Mouse (Mus musculus): ENCODE data around the gene Cd79b. TPM values are rescaled to one million over a fixed set of nuclear protein-coding genes. Genes with fewer than 3 reads are reported as not detected.

The Cd79b gene
- polyA plus RNA-seq, 1 experiment from 2014 or later: 7.7 TPM

GRCm38 (mm10) chr11:106265570-106265969 is 49.0 kb downstream of the Cd79b start:
- no peak overlapping the region for H3K27ac ChIP-seq (replicated peaks)
- peaks cover 79% of the 10 kb centered on the region for H3K36me3 ChIP-seq (replicated peaks)
- no peak overlapping the region for H3K4me2 ChIP-seq
- H3K9ac ChIP-seq: no peak overlapping the region
- WGBS (ENCODE audit: insufficient replicate concordance): 74% methylated on average over 4 of the region's 4 CpGs
- ATAC-seq (ENCODE audit: insufficient read depth): no peak
- no peaks in the 10 kb centered on the region for H3K27me3 ChIP-seq
- H3K4me1 ChIP-seq (replicated peaks): peaks cover 32% of the 10 kb centered on the region
- H3K9me3 ChIP-seq (replicated peaks): no peaks in the 10 kb centered on the region
- H3K4me3 ChIP-seq (replicated peaks): no peak overlapping the region

GRCm38 (mm10) chr11:106264988-106265387 is 49.6 kb downstream of the Cd79b start:
- Histone ChIP-seq H3K36me3 (replicated peaks) (peaks cover 81% of the 10 kb centered on the region), H3K4me2 (no peak overlapping the region), H3K9ac (no peak overlapping the region), H3K4me1 (replicated peaks) (peaks cover 26% of the 10 kb centered on the region), H3K27me3 (no peaks in the 10 kb centered on the region), H3K4me3 (replicated peaks) (no peak overlapping the region), H3K27ac (replicated peaks) (no peak overlapping the region), H3K9me3 (replicated peaks) (no peaks in the 10 kb centered on the region)
- no peak for ATAC-seq (ENCODE audit: insufficient read depth)
- 87% methylated on average over 15 of the region's 15 CpGs for WGBS (ENCODE audit: insufficient replicate concordance)

GRCm38 (mm10) chr11:106263963-106264362 is 50.6 kb downstream of the Cd79b start:
- Histone ChIP-seq H3K36me3 (replicated peaks) (peaks cover 91% of the 10 kb centered on the region), H3K9me3 (replicated peaks) (no peaks in the 10 kb centered on the region), H3K27ac (replicated peaks) (no peak overlapping the region), H3K9ac (no peak overlapping the region), H3K4me2 (no peak overlapping the region), H3K27me3 (no peaks in the 10 kb centered on the region), H3K4me3 (replicated peaks) (no peak overlapping the region), H3K4me1 (replicated peaks) (peaks cover 19% of the 10 kb centered on the region)
- 77% methylated on average over 9 of the region's 9 CpGs for WGBS (ENCODE audit: insufficient replicate concordance)
- no peak for ATAC-seq (ENCODE audit: insufficient read depth)

Other genes starting within 250 kb of the Cd79b start
- 6.1 and 6.4 TPM in 2 replicates for gene Taco1, start 248.7 kb downstream of the Cd79b start, polyA plus RNA-seq (2015; fragmentation: Nextera tagmentation; extraction: Ambion mirVana)
- 5.2 and 6.0 TPM in 2 replicates for gene Map3k3, start 230.1 kb downstream of the Cd79b start, polyA plus RNA-seq (2015; fragmentation: Nextera tagmentation; extraction: Ambion mirVana)
- not detected in 2 replicates for gene Gm10840, start 153.9 kb downstream of the Cd79b start, polyA plus RNA-seq (2015; fragmentation: Nextera tagmentation; extraction: Ambion mirVana)
- 82.2 and 82.7 TPM in 2 replicates for gene Limd2, start 153.9 kb downstream of the Cd79b start, polyA plus RNA-seq (2015; fragmentation: Nextera tagmentation; extraction: Ambion mirVana)
- 7.8 and 7.9 TPM in 2 replicates for gene Strada, start 112.6 kb downstream of the Cd79b start, polyA plus RNA-seq (2015; fragmentation: Nextera tagmentation; extraction: Ambion mirVana)
- 36.4 and 37.3 TPM in 2 replicates for gene Ccdc47, start 98.4 kb downstream of the Cd79b start, polyA plus RNA-seq (2015; fragmentation: Nextera tagmentation; extraction: Ambion mirVana)
- 21.3 and 22.4 TPM in 2 replicates for gene Ddx42, start 97.8 kb downstream of the Cd79b start, polyA plus RNA-seq (2015; fragmentation: Nextera tagmentation; extraction: Ambion mirVana)
- gene Ftsj3, start 58.7 kb downstream of the Cd79b start, polyA plus RNA-seq (2015; fragmentation: Nextera tagmentation; extraction: Ambion mirVana): 30.2 and 30.4 TPM in 2 replicates
- gene Psmc5, start 58.6 kb downstream of the Cd79b start, polyA plus RNA-seq (2015; fragmentation: Nextera tagmentation; extraction: Ambion mirVana): 128 and 131 TPM in 2 replicates
- gene Smarcd2, start 41.8 kb downstream of the Cd79b start, polyA plus RNA-seq (2015; fragmentation: Nextera tagmentation; extraction: Ambion mirVana): 26.7 and 26.8 TPM in 2 replicates
- 0.09 and 0.12 TPM in 2 replicates for gene Tcam1, start 38.1 kb downstream of the Cd79b start, polyA plus RNA-seq (2015; fragmentation: Nextera tagmentation; extraction: Ambion mirVana)
- gene Gh, start 12.9 kb downstream of the Cd79b start, polyA plus RNA-seq (2015; fragmentation: Nextera tagmentation; extraction: Ambion mirVana): not detected in 2 replicates
- gene Scn4a, start 38.5 kb upstream of the Cd79b start, polyA plus RNA-seq (2015; fragmentation: Nextera tagmentation; extraction: Ambion mirVana): 0.03 and 0.24 TPM in 2 replicates
- gene Prr29, start 50.7 kb upstream of the Cd79b start, polyA plus RNA-seq (2015; fragmentation: Nextera tagmentation; extraction: Ambion mirVana): not detected in 2 replicates
- gene Icam2, start 73.3 kb upstream of the Cd79b start, polyA plus RNA-seq (2015; fragmentation: Nextera tagmentation; extraction: Ambion mirVana): 13.4 and 16.4 TPM in 2 replicates
- 4.1 and 5.8 TPM in 2 replicates for gene Ern1, start 173.1 kb upstream of the Cd79b start, polyA plus RNA-seq (2015; fragmentation: Nextera tagmentation; extraction: Ambion mirVana)